Mouse (Mus musculus): Measurements from ENCODE around the gene Mrps27.

GRCm38 (mm10) chr13:99337510-99337909 is 7.1 kb upstream of the Mrps27 start:
- TF ChIP-seq EP300 (IDR thresholded peaks at IDR 0.05; ENCODE audit: low read length) (no peak), ZC3H11A (IDR thresholded peaks at IDR 0.05; ENCODE audit: low read depth, low read length) (no peak), SMC3 (IDR thresholded peaks at IDR 0.05; ENCODE audit: low read depth, low read length) (no peak)
